Mouse (Mus musculus) ES-Bruce4 (cell line): Measurements from ENCODE around the gene Tomm70a. TPM values are rescaled to one million over a fixed set of nuclear protein-coding genes. Genes with fewer than 3 reads are reported as not detected.

Experiments
- H3K27ac ChIP-seq: 2 replicates; pipeline ENCODE4 v1.5.1; 2012; ENCODE audit warnings: low read length, inconsistent platforms; ENCODE audit not compliant: insufficient read depth
- H3K27me3 ChIP-seq: 2 replicates; pipeline ENCODE4 v1.6.1; 2012; ENCODE audit warnings: mild to moderate bottlenecking, low read length, inconsistent platforms; ENCODE audit not compliant: control insufficient read depth, poor library complexity, insufficient read depth, severe bottlenecking
- H3K36me3 ChIP-seq: 2 replicates; pipeline ENCODE4 v1.6.1; 2012; ENCODE audit warnings: inconsistent platforms, mild to moderate bottlenecking, low read length, moderate library complexity; ENCODE audit not compliant: control insufficient read depth, poor library complexity, insufficient read depth, severe bottlenecking
- H3K4me1 ChIP-seq: one replicate; pipeline ENCODE4 v1.8.1; 2011; ENCODE audit warnings: low read length; ENCODE audit not compliant: control insufficient read depth, insufficient read depth
- H3K4me3 ChIP-seq: 2 replicates; pipeline ENCODE4 v1.5.1; 2011; ENCODE audit warnings: low read depth, mild to moderate bottlenecking, low read length
- H3K9ac ChIP-seq: 2 replicates; pipeline ENCODE4 v1.6.1; 2012; ENCODE audit warnings: low read depth, mild to moderate bottlenecking, inconsistent platforms; ENCODE audit not compliant: poor library complexity, severe bottlenecking
- H3K9me3 ChIP-seq: replicated peaks from 2 replicates; pipeline ENCODE4 v1.6.1; 2012; ENCODE audit warnings: mild to moderate bottlenecking, low read length, inconsistent platforms; ENCODE audit not compliant: control insufficient read depth, poor library complexity, insufficient read depth, severe bottlenecking
- CTCF ChIP-seq: IDR thresholded peaks from one replicate; pipeline ENCODE4 v1.8.1; 2011; ENCODE audit warnings: low read depth, low read length
- EP300 ChIP-seq: IDR thresholded peaks from 2 replicates; pipeline ENCODE4 v1.6.1; 2011; ENCODE audit warnings: low read depth, low read length; ENCODE audit not compliant: insufficient read depth
- POLR2A ChIP-seq: IDR thresholded peaks from one replicate; pipeline ENCODE4 v1.8.1; 2011; ENCODE audit warnings: low read length; ENCODE audit not compliant: insufficient read depth
- polyA plus RNA-seq: library from polyadenylated mRNA; stranded (reverse); fragments of >200 nt; gene quantifications from 2 replicates; pipeline ENCODE4 v1.2.4, GENCODE M21; 2011; ENCODE audit warnings: low read depth; ENCODE audit not compliant: missing spikeins, insufficient read depth, insufficient read length

The Tomm70a gene
- polyA plus RNA-seq, 1 experiment: 126 TPM

DNA sequence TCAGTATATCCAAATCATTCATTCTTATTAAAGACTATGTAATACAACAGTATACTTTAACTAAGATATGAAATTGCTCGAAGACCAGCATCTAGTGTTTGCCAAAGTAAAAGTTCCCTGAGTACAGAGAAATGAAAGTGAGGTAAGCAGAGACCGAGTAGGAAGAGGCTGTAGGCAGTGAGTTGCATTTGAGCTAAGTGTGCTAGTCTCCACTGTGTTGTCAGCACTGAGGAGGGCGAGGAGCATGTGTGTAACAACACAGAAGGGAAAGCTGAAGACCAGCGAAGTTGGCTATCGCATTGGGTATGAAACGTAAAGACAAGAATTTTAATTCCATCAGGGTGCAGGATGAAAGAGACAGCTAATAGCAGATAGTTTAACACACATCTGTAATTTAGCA lies 12.1 kb downstream of the Tomm70a start:
- no peaks in the 10 kb centered on the region for H3K9me3 ChIP-seq
- peaks cover 48% of the 10 kb centered on the region for H3K36me3 ChIP-seq
- H3K27me3 ChIP-seq: no peaks in the 10 kb centered on the region
- peaks cover 2% of the 10 kb centered on the region for H3K4me1 ChIP-seq
- H3K27ac ChIP-seq: no peak overlapping the region
- no peak overlapping the region for H3K4me3 ChIP-seq
- H3K9ac ChIP-seq: no peak overlapping the region
- no peak for TF ChIP-seq POLR2A
- TF ChIP-seq CTCF: no peak
- no peak for TF ChIP-seq EP300

- Histone ChIP-seq H3K36me3 (peaks cover 62% of the 10 kb centered on the region), H3K9me3 (no peaks in the 10 kb centered on the region), H3K4me1 (no peaks in the 10 kb centered on the region), H3K4me3 (no peak overlapping the region), H3K27me3 (no peaks in the 10 kb centered on the region), H3K27ac (no peak overlapping the region), H3K9ac (no peak overlapping the region)
- no peak for TF ChIP-seq EP300
- TF ChIP-seq POLR2A: no peak
- TF ChIP-seq CTCF: no peak
These were observed 23.2 kb downstream of the Tomm70a start for GRCm38 (mm10) chr16:57144741-57145140.

GRCm38 (mm10) chr16:57151437-57151836 lies 29.9 kb downstream of the Tomm70a start:
- no peaks in the 10 kb centered on the region for H3K9me3 ChIP-seq
- TF ChIP-seq EP300 (no peak), POLR2A (no peak), CTCF (no peak)
- no peaks in the 10 kb centered on the region for H3K4me1 ChIP-seq
- H3K27ac ChIP-seq: no peak overlapping the region
- peaks cover 62% of the 10 kb centered on the region for H3K36me3 ChIP-seq
- no peaks in the 10 kb centered on the region for H3K27me3 ChIP-seq
- no peak overlapping the region for H3K9ac ChIP-seq
- H3K4me3 ChIP-seq: no peak overlapping the region

GRCm38 (mm10) chr16:57155899-57156298 lies 34.4 kb downstream of the Tomm70a start:
- TF ChIP-seq CTCF: no peak
- no peak for TF ChIP-seq EP300
- no peak for TF ChIP-seq POLR2A
- Histone ChIP-seq H3K4me3 (no peak overlapping the region), H3K4me1 (no peaks in the 10 kb centered on the region), H3K9me3 (0 out of 2 replicates have a peak, but pooled peaks cover 3% of the 10 kb centered on the region), H3K27me3 (no peaks in the 10 kb centered on the region), H3K36me3 (peaks cover 62% of the 10 kb centered on the region), H3K27ac (no peak overlapping the region), H3K9ac (no peak overlapping the region)

- no peak overlapping the region for H3K27ac ChIP-seq
- peaks cover 67% of the 10 kb centered on the region for H3K36me3 ChIP-seq
- no peak overlapping the region for H3K9ac ChIP-seq
- TF ChIP-seq CTCF (no peak), POLR2A (no peak), EP300 (no peak)
- H3K27me3 ChIP-seq: no peaks in the 10 kb centered on the region
- H3K4me3 ChIP-seq: no peak overlapping the region
- H3K9me3 ChIP-seq: 0 out of 2 replicates have a peak, but pooled peaks cover 3% of the 10 kb centered on the region
- no peaks in the 10 kb centered on the region for H3K4me1 ChIP-seq
These were observed 35.6 kb downstream of the Tomm70a start for GRCm38 (mm10) chr16:57157076-57157475.

DNA sequence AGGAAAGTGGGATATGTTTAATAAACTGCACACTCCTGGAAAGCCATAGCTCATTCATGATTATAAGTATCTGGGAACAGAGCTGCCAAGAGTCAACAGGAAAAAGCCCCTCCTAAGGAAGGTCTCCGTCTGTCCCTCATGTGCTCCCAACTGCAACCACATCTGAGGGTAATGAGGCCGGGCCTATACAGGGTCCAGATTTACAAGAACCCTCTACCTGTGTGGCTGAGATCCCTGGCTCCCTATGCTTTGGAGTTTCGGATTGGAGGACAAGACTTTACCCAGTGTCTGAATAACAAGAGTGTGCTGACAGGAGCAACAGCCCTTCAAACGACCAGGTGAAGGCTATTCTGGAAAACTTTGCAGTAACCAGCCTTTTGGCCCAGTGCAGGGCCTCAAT lies 36.2 kb downstream of the Tomm70a start:
- Histone ChIP-seq H3K27ac (no peak overlapping the region), H3K27me3 (no peaks in the 10 kb centered on the region), H3K4me1 (no peaks in the 10 kb centered on the region), H3K9ac (no peak overlapping the region), H3K4me3 (no peak overlapping the region), H3K9me3 (0 out of 2 replicates have a peak, but pooled peaks cover 3% of the 10 kb centered on the region), H3K36me3 (peaks cover 61% of the 10 kb centered on the region)
- TF ChIP-seq EP300 (no peak), POLR2A (no peak), CTCF (no peak)
